Mouse (Mus musculus): Measurements from ENCODE around the gene Hist1h1e. TPM values are rescaled to one million over a fixed set of nuclear protein-coding genes. Genes with fewer than 3 reads are reported as not detected.
A peak's percentile ranks its signal among the peaks of the same experiment; 100 is the strongest.
"Not testable (repeated sequence)": the region's sequence is repeated elsewhere in the genome, so short reads cannot be mapped to it uniquely, and the experiment has no call there.

Gene Hist1h1e
- polyA plus RNA-seq, 1 experiment from 2014 or later: 20.6 TPM

- DNase-seq (ENCODE audit: low spot score): peak; percentile 70
- not testable (repeated sequence) for H3K27me3 ChIP-seq (ENCODE audit: low read depth, poor library complexity, severe bottlenecking); H3K9me3 ChIP-seq (replicated peaks); H3K36me3 ChIP-seq
- Histone ChIP-seq H3K4me1 (peaks cover 37% of the 10 kb centered on the region), H3K4me3 (peak overlapping the region; percentile 54), H3K27ac (peak overlapping the region; percentile 95)
- under 1% methylated on average over 34 of the region's 36 CpGs for WGBS
These were observed 36.8 kb downstream of the Hist1h1e start for GRCm38 (mm10) chr13:23585442-23586098.

- DNase-seq (ENCODE audit: low spot score): peak; percentile 81
- Histone ChIP-seq H3K4me1 (peaks cover 39% of the 10 kb centered on the region), H3K9me3 (replicated peaks) (no peaks in the 10 kb centered on the region), H3K4me3 (peak overlapping the region; percentile 54), H3K27ac (peak overlapping the region; percentile 95), H3K27me3 (ENCODE audit: low read depth, poor library complexity, severe bottlenecking) (no peaks in the 10 kb centered on the region), H3K36me3 (no peaks in the 10 kb centered on the region)
- under 1% methylated on average over 21 of the region's 21 CpGs for WGBS
These were observed 37.3 kb downstream of the Hist1h1e start for GRCm38 (mm10) chr13:23585029-23585441.

GRCm38 (mm10) chr13:23584331-23584730, 38.0 kb downstream of the Hist1h1e start:
- Histone ChIP-seq H3K4me3 (peak overlapping the region; percentile 54), H3K27ac (peak overlapping the region; percentile 95), H3K9me3 (replicated peaks) (no peaks in the 10 kb centered on the region), H3K4me1 (peaks cover 39% of the 10 kb centered on the region), H3K36me3 (no peaks in the 10 kb centered on the region), H3K27me3 (ENCODE audit: low read depth, poor library complexity, severe bottlenecking) (no peaks in the 10 kb centered on the region)
- DNase-seq (ENCODE audit: low spot score): no peak

GRCm38 (mm10) chr13:23583387-23584068, 38.8 kb downstream of the Hist1h1e start:
- Histone ChIP-seq H3K4me3 (peak overlapping the region; percentile 26; the same call in 1 of the 2 replicates), H3K4me1 (peaks cover 39% of the 10 kb centered on the region), H3K27ac (peak overlapping the region; percentile 95), H3K9me3 (replicated peaks) (no peaks in the 10 kb centered on the region), H3K36me3 (no peaks in the 10 kb centered on the region), H3K27me3 (ENCODE audit: low read depth, poor library complexity, severe bottlenecking) (no peaks in the 10 kb centered on the region)
- no peak for DNase-seq (ENCODE audit: low spot score)

- 5% methylated on average over 6 of the region's 6 CpGs for WGBS
- no peaks in the 10 kb centered on the region for H3K27me3 ChIP-seq (ENCODE audit: low read depth, poor library complexity, severe bottlenecking)
- H3K27ac ChIP-seq: peak overlapping the region; percentile 95
- DNase-seq (ENCODE audit: low spot score): no peak
- peak overlapping the region; percentile 61 for H3K4me3 ChIP-seq
- H3K36me3 ChIP-seq: no peaks in the 10 kb centered on the region
- H3K9me3 ChIP-seq (replicated peaks): no peaks in the 10 kb centered on the region
- H3K4me1 ChIP-seq: peaks cover 39% of the 10 kb centered on the region
These were observed 39.9 kb downstream of the Hist1h1e start for GRCm38 (mm10) chr13:23582219-23583056.

GRCm38 (mm10) chr13:23581408-23582218, 40.7 kb downstream of the Hist1h1e start, which contains the start of gene Hist1h4d:
Gene Hist1h4d (plus strand): TSS chr13:23581598.
- peaks cover 41% of the 10 kb centered on the region for H3K4me1 ChIP-seq

GRCm38 (mm10) chr13:23577835-23578234, 44.5 kb downstream of the Hist1h1e start:
- Histone ChIP-seq H3K36me3 (no peaks in the 10 kb centered on the region), H3K27me3 (ENCODE audit: low read depth, poor library complexity, severe bottlenecking) (no peaks in the 10 kb centered on the region), H3K9me3 (replicated peaks) (no peaks in the 10 kb centered on the region), H3K4me1 (peaks cover 30% of the 10 kb centered on the region), H3K4me3 (no peak overlapping the region), H3K27ac (peak overlapping the region; percentile 91)
- DNase-seq (ENCODE audit: low spot score): no peak
- WGBS: 88% methylated on average over 1 of the region's 1 CpGs

More at GRCm38 (mm10) chr13:23581408-23582218, 40.7 kb downstream of the Hist1h1e start, which contains the start of gene Hist1h4d:
- Histone ChIP-seq H3K9me3 (replicated peaks) (no peaks in the 10 kb centered on the region), H3K4me3 (peak within 1 kb of the TSS; percentile 61), H3K27ac (peak within 1 kb of the TSS; percentile 95), H3K27me3 (ENCODE audit: low read depth, poor library complexity, severe bottlenecking) (no peaks in the 10 kb centered on the region), H3K36me3 (no peaks in the 10 kb centered on the region)
- 0% methylated on average over 43 of the region's 43 CpGs for WGBS
- DNase-seq (ENCODE audit: low spot score): peak; percentile 95

- H3K27me3 ChIP-seq (ENCODE audit: low read depth, poor library complexity, severe bottlenecking): no peaks in the 10 kb centered on the region
- peaks cover 31% of the 10 kb centered on the region for H3K4me1 ChIP-seq
- no peak for DNase-seq (ENCODE audit: low spot score)
- no peaks in the 10 kb centered on the region for H3K36me3 ChIP-seq
- H3K27ac ChIP-seq: peak overlapping the region; percentile 91
- WGBS: 57% methylated on average over 6 of the region's 6 CpGs
- H3K9me3 ChIP-seq (replicated peaks): no peaks in the 10 kb centered on the region
- H3K4me3 ChIP-seq: peak overlapping the region; percentile 56
These were observed 45.3 kb downstream of the Hist1h1e start for GRCm38 (mm10) chr13:23576906-23577639.

- no peaks in the 10 kb centered on the region for H3K36me3 ChIP-seq
These were observed 45.9 kb downstream of the Hist1h1e start for GRCm38 (mm10) chr13:23576351-23576881.

GRCm38 (mm10) chr13:23575864-23576313, 46.5 kb downstream of the Hist1h1e start:
- not testable (repeated sequence) for DNase-seq (ENCODE audit: low spot score); H3K27me3 ChIP-seq (ENCODE audit: low read depth, poor library complexity, severe bottlenecking); H3K9me3 ChIP-seq (replicated peaks); H3K36me3 ChIP-seq
- 2% methylated on average over 8 of the region's 40 CpGs for WGBS
- peaks cover 28% of the 10 kb centered on the region for H3K4me1 ChIP-seq
- H3K4me3 ChIP-seq: peak overlapping the region; percentile 56
- peak overlapping the region; percentile 91 for H3K27ac ChIP-seq

More at GRCm38 (mm10) chr13:23576351-23576881, 45.9 kb downstream of the Hist1h1e start:
- peak; percentile 61 for DNase-seq (ENCODE audit: low spot score)
- H3K9me3 ChIP-seq (replicated peaks): no peaks in the 10 kb centered on the region
- H3K27ac ChIP-seq: peak overlapping the region; percentile 91
- WGBS: 5% methylated on average over 7 of the region's 7 CpGs
- H3K4me3 ChIP-seq: peak overlapping the region; percentile 56
- no peaks in the 10 kb centered on the region for H3K27me3 ChIP-seq (ENCODE audit: low read depth, poor library complexity, severe bottlenecking)
- H3K4me1 ChIP-seq: peaks cover 31% of the 10 kb centered on the region

- Histone ChIP-seq H3K36me3 (no peaks in the 10 kb centered on the region), H3K9me3 (replicated peaks) (no peaks in the 10 kb centered on the region), H3K4me3 (peak within 1 kb of the TSS; percentile 56), H3K27ac (peak within 1 kb of the TSS; percentile 91), H3K27me3 (ENCODE audit: low read depth, poor library complexity, severe bottlenecking) (no peaks in the 10 kb centered on the region), H3K4me1 (peaks cover 23% of the 10 kb centered on the region)
- no peak for DNase-seq (ENCODE audit: low spot score)
- under 1% methylated on average over 18 of the region's 18 CpGs for WGBS
These were observed 47.0 kb downstream of the Hist1h1e start, which contains the start of gene Hist1h3d for GRCm38 (mm10) chr13:23575271-23575851. Gene Hist1h3d (plus strand): TSS chr13:23575763.
